Mouse (Mus musculus): ENCODE measurements around the gene Sec14l4.

DNA sequence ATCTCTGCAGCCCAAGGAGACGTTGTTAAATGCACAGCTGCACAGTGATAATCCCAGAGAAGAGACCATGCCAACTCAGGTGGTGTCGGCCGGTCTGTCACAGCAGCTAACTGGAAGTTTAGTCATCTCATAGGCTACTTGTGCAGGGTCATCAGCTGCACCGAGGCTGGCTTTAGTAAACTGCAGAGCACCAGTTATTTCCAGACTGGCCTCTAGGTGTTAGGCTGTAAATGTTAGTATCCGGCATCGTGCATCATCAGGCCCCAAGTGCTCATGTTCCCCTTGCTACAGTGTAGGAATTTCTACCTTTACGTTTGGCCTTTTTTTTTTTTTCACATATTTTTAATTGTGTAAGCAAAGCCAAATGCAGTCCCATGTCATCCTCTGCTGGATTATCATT, 2.2 kb downstream of the Sec14l4 start:
- no peak for TF ChIP-seq GATA1 (IDR thresholded peaks at IDR 0.05; ENCODE audit: borderline replicate concordance, low read length)
- TF ChIP-seq FLI1 (IDR thresholded peaks at IDR 0.05; ENCODE audit: low read length): no peak
